Mouse (Mus musculus): ENCODE data around the gene Clptm1. TPM values are rescaled to one million over a fixed set of nuclear protein-coding genes. Genes with fewer than 3 reads are reported as not detected.

The Clptm1 gene
- total and polyA plus RNA-seq, 2 experiments from 2014 or later, result 140 to 149 TPM

DNA sequence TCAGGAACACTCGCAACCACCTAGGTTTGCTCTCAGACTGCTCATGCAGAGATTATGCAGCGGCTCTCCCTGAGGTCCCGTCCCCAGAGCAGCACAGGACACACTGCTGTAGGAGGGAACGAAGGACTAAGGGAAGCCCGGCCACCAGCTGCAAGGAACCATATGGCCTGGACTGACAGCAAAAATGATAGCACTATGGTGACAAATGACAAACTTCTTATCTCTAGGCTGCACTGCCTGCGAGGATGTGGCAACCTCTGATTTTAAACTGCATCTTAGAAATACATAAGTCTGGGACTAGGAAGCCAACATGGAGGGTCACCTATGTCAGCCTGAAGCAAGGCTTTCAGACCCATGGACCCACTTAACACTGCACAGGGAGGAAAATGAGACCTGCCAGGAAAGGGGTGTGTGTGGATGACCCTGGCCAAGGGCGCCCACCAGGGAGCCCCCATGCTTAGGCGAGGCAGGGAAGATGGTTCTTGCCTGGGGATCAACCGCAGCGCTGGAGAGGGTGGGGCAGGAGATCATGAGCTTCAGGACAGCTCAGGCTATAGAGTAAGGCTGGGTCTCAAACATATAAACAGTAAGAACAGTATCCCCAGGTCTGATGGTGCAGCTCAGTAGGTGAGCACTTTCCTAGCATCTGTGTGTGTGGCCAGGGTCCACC, 71.6 kb downstream of the Clptm1 start:
- TF ChIP-seq CTCF (IDR thresholded peaks at IDR 0.05), result no peak
- no peak overlapping the region for H3K27ac ChIP-seq (ENCODE audit: low read depth, low read length)
- peaks cover 75% of the 10 kb centered on the region for H3K36me3 ChIP-seq (ENCODE audit: insufficient read depth, low read length)
- no peaks in the 10 kb centered on the region for H3K27me3 ChIP-seq (ENCODE audit: insufficient read depth, low read length)
- no peak overlapping the region for H3K4me3 ChIP-seq (ENCODE audit: low read depth, low read length)
- no peaks in the 10 kb centered on the region for H3K4me1 ChIP-seq (ENCODE audit: insufficient read depth, low read length)
- H3K9me3 ChIP-seq (ENCODE audit: low read length), result no peaks in the 10 kb centered on the region
- ATAC-seq (ENCODE audit: low FRiP score) (no peak), DNase-seq (ENCODE audit: low spot score) (no peak)
- no peak overlapping the region for H3K4me2 ChIP-seq (ENCODE audit: low read depth, low read length, poor library complexity, severe bottlenecking)
- no peak overlapping the region for H3K9ac ChIP-seq (replicated peaks; ENCODE audit: low read length, poor library complexity, severe bottlenecking)
- 92% methylated on average over 10 of the region's 10 CpGs for WGBS

DNA sequence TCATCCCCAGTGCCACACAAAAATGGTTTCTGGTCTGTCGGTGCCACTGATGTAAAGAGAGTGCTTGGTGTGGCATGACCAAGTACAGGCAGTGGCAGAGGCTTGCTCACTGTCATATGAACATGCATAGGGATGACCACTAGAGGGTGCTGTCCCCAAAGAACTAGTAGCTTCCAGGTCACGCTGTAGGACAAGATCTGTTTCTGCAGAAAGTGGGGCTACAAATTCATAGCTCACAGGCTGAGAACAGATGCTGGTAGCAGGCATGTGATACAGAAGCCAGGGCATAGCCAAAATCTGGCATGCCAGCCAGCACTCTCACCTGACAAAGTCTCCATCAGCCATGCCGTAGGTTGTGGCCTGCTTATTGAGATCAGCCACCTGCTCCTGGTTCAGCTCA, 74.9 kb downstream of the Clptm1 start:
- ATAC-seq (ENCODE audit: low FRiP score) (peak; percentile 65), DNase-seq (ENCODE audit: low spot score) (peak; percentile 93)
- Histone ChIP-seq H3K9me3 (ENCODE audit: low read length) (no peaks in the 10 kb centered on the region), H3K36me3 (ENCODE audit: insufficient read depth, low read length) (peaks cover 85% of the 10 kb centered on the region), H3K27me3 (ENCODE audit: insufficient read depth, low read length) (no peaks in the 10 kb centered on the region), H3K4me3 (ENCODE audit: low read depth, low read length) (no peak overlapping the region), H3K9ac (replicated peaks; ENCODE audit: low read length, poor library complexity, severe bottlenecking) (no peak overlapping the region), H3K4me2 (ENCODE audit: low read depth, low read length, poor library complexity, severe bottlenecking) (no peak overlapping the region), H3K4me1 (ENCODE audit: insufficient read depth, low read length) (no peaks in the 10 kb centered on the region), H3K27ac (ENCODE audit: low read depth, low read length) (0 out of 2 replicates have a peak overlapping the region, but pooled peaks have one; percentile 38)
- WGBS, result 46% methylated on average over 3 of the region's 3 CpGs
- peak; percentile 93 for TF ChIP-seq CTCF (IDR thresholded peaks at IDR 0.05)

DNA sequence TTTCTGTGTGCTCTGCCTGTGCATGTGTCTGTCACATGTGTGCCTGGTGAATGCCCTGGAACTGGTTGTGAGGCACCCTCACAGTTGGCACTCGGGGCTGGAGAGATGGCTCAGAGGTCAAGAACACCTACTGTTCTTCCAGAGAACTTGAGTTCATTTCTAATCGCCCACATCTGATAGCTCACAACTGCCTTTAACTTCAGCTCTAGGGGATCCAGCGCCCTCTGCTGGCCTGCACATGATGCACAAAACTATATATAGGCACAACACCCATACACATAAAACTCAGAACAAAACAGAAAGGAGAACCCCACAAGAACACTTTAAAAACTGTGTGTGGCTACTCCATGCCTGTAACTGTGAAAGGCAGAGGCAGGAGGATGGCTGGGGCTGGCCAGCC, 75.6 kb downstream of the Clptm1 start:
- H3K27ac ChIP-seq (ENCODE audit: low read depth, low read length), result no peak overlapping the region
- no peak overlapping the region for H3K4me2 ChIP-seq (ENCODE audit: low read depth, low read length, poor library complexity, severe bottlenecking)
- DNase-seq (ENCODE audit: low spot score) (peak; percentile 52), ATAC-seq (ENCODE audit: low FRiP score) (no peak)
- no peak overlapping the region for H3K4me3 ChIP-seq (ENCODE audit: low read depth, low read length)
- H3K9me3 ChIP-seq (ENCODE audit: low read length), result no peaks in the 10 kb centered on the region
- H3K27me3 ChIP-seq (ENCODE audit: insufficient read depth, low read length), result no peaks in the 10 kb centered on the region
- TF ChIP-seq CTCF (IDR thresholded peaks at IDR 0.05), result peak; percentile 81
- 56% methylated on average over 3 of the region's 3 CpGs for WGBS
- peaks cover 88% of the 10 kb centered on the region for H3K36me3 ChIP-seq (ENCODE audit: insufficient read depth, low read length)
- no peak overlapping the region for H3K9ac ChIP-seq (replicated peaks; ENCODE audit: low read length, poor library complexity, severe bottlenecking)
- H3K4me1 ChIP-seq (ENCODE audit: insufficient read depth, low read length), result no peaks in the 10 kb centered on the region

DNA sequence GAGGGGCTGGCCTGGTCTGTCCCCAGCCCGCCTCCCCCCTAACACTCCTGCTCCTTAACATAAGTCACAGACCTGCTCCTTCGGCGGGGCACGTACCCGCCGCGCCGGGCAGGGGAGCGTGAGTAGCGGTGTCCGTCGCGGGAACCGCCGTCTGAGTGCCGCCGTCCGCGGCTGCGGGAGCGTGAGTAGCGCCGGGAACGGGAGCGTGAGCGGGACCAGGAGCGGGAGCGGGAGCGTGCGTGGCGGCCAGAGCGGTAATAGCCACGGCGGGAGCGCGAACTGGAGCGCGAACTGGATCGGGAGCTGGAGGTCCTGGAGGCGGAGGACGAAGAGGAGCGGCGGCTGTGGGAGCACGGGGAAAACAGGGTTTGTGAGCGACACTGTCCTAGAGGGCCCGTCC, 78.6 kb downstream of the Clptm1 start:
- Histone ChIP-seq H3K9ac (replicated peaks; ENCODE audit: low read length, poor library complexity, severe bottlenecking) (no peak overlapping the region), H3K27ac (ENCODE audit: low read depth, low read length) (no peak overlapping the region), H3K4me2 (ENCODE audit: low read depth, low read length, poor library complexity, severe bottlenecking) (no peak overlapping the region), H3K4me1 (ENCODE audit: insufficient read depth, low read length) (no peaks in the 10 kb centered on the region), H3K27me3 (ENCODE audit: insufficient read depth, low read length) (no peaks in the 10 kb centered on the region), H3K4me3 (ENCODE audit: low read depth, low read length) (no peak overlapping the region), H3K9me3 (ENCODE audit: low read length) (no peaks in the 10 kb centered on the region), H3K36me3 (ENCODE audit: insufficient read depth, low read length) (peaks cover 81% of the 10 kb centered on the region)
- 85% methylated on average over 46 of the region's 46 CpGs for WGBS
- DNase-seq (ENCODE audit: low spot score), result no peak
- no peak for TF ChIP-seq CTCF (IDR thresholded peaks at IDR 0.05)
- ATAC-seq (ENCODE audit: low FRiP score), result no peak

Other genes starting within 250 kb of the Clptm1 start
- 58.1 and 68.9 TPM in 2 replicates for gene Mark4, start 206.2 kb downstream of the Clptm1 start, total RNA-seq (2014; rRNA removed)
- gene Mark4, start 206.2 kb downstream of the Clptm1 start, polyA plus RNA-seq (2015; fragmentation: Nextera tagmentation; extraction: Ambion mirVana), result 16.2 and 17.0 TPM in 2 replicates
- 0.28 and 0.49 TPM in 2 replicates for gene Exoc3l2, start 201.7 kb downstream of the Clptm1 start, total RNA-seq (2014; rRNA removed)
- 1.5 and 1.6 TPM in 2 replicates for gene Exoc3l2, start 201.7 kb downstream of the Clptm1 start, polyA plus RNA-seq (2015; fragmentation: Nextera tagmentation; extraction: Ambion mirVana)
- gene Bloc1s3, start 156.7 kb downstream of the Clptm1 start, total RNA-seq (2014; rRNA removed), result 17.8 and 21.4 TPM in 2 replicates
- gene Bloc1s3, start 156.7 kb downstream of the Clptm1 start, polyA plus RNA-seq (2015; fragmentation: Nextera tagmentation; extraction: Ambion mirVana), result 3.9 and 4.2 TPM in 2 replicates
- 14.9 and 23.9 TPM in 2 replicates for gene Trappc6a, start 156.6 kb downstream of the Clptm1 start, total RNA-seq (2014; rRNA removed)
- gene Trappc6a, start 156.6 kb downstream of the Clptm1 start, polyA plus RNA-seq (2015; fragmentation: Nextera tagmentation; extraction: Ambion mirVana), result 32.2 and 32.6 TPM in 2 replicates
- gene Nkpd1, start 147.2 kb downstream of the Clptm1 start, total RNA-seq (2014; rRNA removed), result 2.3 TPM in 2 replicates
- gene Nkpd1, start 147.2 kb downstream of the Clptm1 start, polyA plus RNA-seq (2015; fragmentation: Nextera tagmentation; extraction: Ambion mirVana), result 1.6 and 1.8 TPM in 2 replicates
- gene Ppp1r37, start 102.0 kb downstream of the Clptm1 start, total RNA-seq (2014; rRNA removed), result 114 and 127 TPM in 2 replicates
- 27.8 and 28.1 TPM in 2 replicates for gene Ppp1r37, start 102.0 kb downstream of the Clptm1 start, polyA plus RNA-seq (2015; fragmentation: Nextera tagmentation; extraction: Ambion mirVana)
- gene Zfp296, start 87.7 kb downstream of the Clptm1 start, total RNA-seq (2014; rRNA removed), result 0.33 and 1.2 TPM in 2 replicates
- gene Zfp296, start 87.7 kb downstream of the Clptm1 start, polyA plus RNA-seq (2015; fragmentation: Nextera tagmentation; extraction: Ambion mirVana), result 0.11 TPM in 1 of 2 replicates, not detected in the other
- gene Gemin7, start 87.4 kb downstream of the Clptm1 start, total RNA-seq (2014; rRNA removed), result 58.1 and 70.9 TPM in 2 replicates
- 158 and 181 TPM in 2 replicates for gene Gemin7, start 87.4 kb downstream of the Clptm1 start, polyA plus RNA-seq (2015; fragmentation: Nextera tagmentation; extraction: Ambion mirVana)
- gene Clasrp, start 60.5 kb downstream of the Clptm1 start, total RNA-seq (2014; rRNA removed), result 74.4 and 97.4 TPM in 2 replicates
- 70.3 and 74.7 TPM in 2 replicates for gene Clasrp, start 60.5 kb downstream of the Clptm1 start, polyA plus RNA-seq (2015; fragmentation: Nextera tagmentation; extraction: Ambion mirVana)
- 5.6 and 7.3 TPM in 2 replicates for gene Relb, start 35.6 kb downstream of the Clptm1 start, total RNA-seq (2014; rRNA removed)
- gene Relb, start 35.6 kb downstream of the Clptm1 start, polyA plus RNA-seq (2015; fragmentation: Nextera tagmentation; extraction: Ambion mirVana), result 5.6 and 6.2 TPM in 2 replicates
- gene Apoc2, start 12.9 kb upstream of the Clptm1 start, total RNA-seq (2014; rRNA removed), result 1.7 TPM in 1 of 2 replicates, not detected in the other
- 0.30 and 0.32 TPM in 2 replicates for gene Apoc2, start 12.9 kb upstream of the Clptm1 start, polyA plus RNA-seq (2015; fragmentation: Nextera tagmentation; extraction: Ambion mirVana)
- gene Gm44805, start 16.4 kb upstream of the Clptm1 start, total RNA-seq (2014; rRNA removed), result not detected in 2 replicates
- gene Gm44805, start 16.4 kb upstream of the Clptm1 start, polyA plus RNA-seq (2015; fragmentation: Nextera tagmentation; extraction: Ambion mirVana), result not detected in 2 replicates
- gene Apoc4, start 16.4 kb upstream of the Clptm1 start, total RNA-seq (2014; rRNA removed), result not detected in 2 replicates
- not detected in 2 replicates for gene Apoc4, start 16.4 kb upstream of the Clptm1 start, polyA plus RNA-seq (2015; fragmentation: Nextera tagmentation; extraction: Ambion mirVana)
- gene Apoc1, start 27.6 kb upstream of the Clptm1 start, total RNA-seq (2014; rRNA removed), result 3.6 and 5.1 TPM in 2 replicates
- gene Apoc1, start 27.6 kb upstream of the Clptm1 start, polyA plus RNA-seq (2015; fragmentation: Nextera tagmentation; extraction: Ambion mirVana), result 7.9 and 9.0 TPM in 2 replicates
- 1,618 and 2,613 TPM in 2 replicates for gene Apoe, start 34.2 kb upstream of the Clptm1 start, total RNA-seq (2014; rRNA removed)
- gene Apoe, start 34.2 kb upstream of the Clptm1 start, polyA plus RNA-seq (2015; fragmentation: Nextera tagmentation; extraction: Ambion mirVana), result 2,139 and 2,488 TPM in 2 replicates
- gene Tomm40, start 50.4 kb upstream of the Clptm1 start, total RNA-seq (2014; rRNA removed), result 122 and 133 TPM in 2 replicates
- gene Tomm40, start 50.4 kb upstream of the Clptm1 start, polyA plus RNA-seq (2015; fragmentation: Nextera tagmentation; extraction: Ambion mirVana), result 160 and 161 TPM in 2 replicates
- gene Nectin2, start 85.5 kb upstream of the Clptm1 start, total RNA-seq (2014; rRNA removed), result 62.6 and 75.3 TPM in 2 replicates
- gene Nectin2, start 85.5 kb upstream of the Clptm1 start, polyA plus RNA-seq (2015; fragmentation: Nextera tagmentation; extraction: Ambion mirVana), result 55.3 and 62.6 TPM in 2 replicates
- 32.6 and 33.5 TPM in 2 replicates for gene Bcam, start 106.0 kb upstream of the Clptm1 start, total RNA-seq (2014; rRNA removed)
- gene Bcam, start 106.0 kb upstream of the Clptm1 start, polyA plus RNA-seq (2015; fragmentation: Nextera tagmentation; extraction: Ambion mirVana), result 18.7 and 22.0 TPM in 2 replicates
- gene Cblc, start 131.8 kb upstream of the Clptm1 start, total RNA-seq (2014; rRNA removed), result 0.71 and 1.8 TPM in 2 replicates
- gene Cblc, start 131.8 kb upstream of the Clptm1 start, polyA plus RNA-seq (2015; fragmentation: Nextera tagmentation; extraction: Ambion mirVana), result 0.70 and 1.2 TPM in 2 replicates
- 0.55 and 0.66 TPM in 2 replicates for gene Bcl3, start 157.7 kb upstream of the Clptm1 start, total RNA-seq (2014; rRNA removed)
- 0.93 and 1.3 TPM in 2 replicates for gene Bcl3, start 157.7 kb upstream of the Clptm1 start, polyA plus RNA-seq (2015; fragmentation: Nextera tagmentation; extraction: Ambion mirVana)
- gene Gm19345, start 187.0 kb upstream of the Clptm1 start, total RNA-seq (2014; rRNA removed), result 31.6 and 44.4 TPM in 2 replicates
- 21.6 and 25.8 TPM in 2 replicates for gene Gm19345, start 187.0 kb upstream of the Clptm1 start, polyA plus RNA-seq (2015; fragmentation: Nextera tagmentation; extraction: Ambion mirVana)
- not detected in 2 replicates for gene Ceacam16, start 196.3 kb upstream of the Clptm1 start, total RNA-seq (2014; rRNA removed)
- gene Ceacam16, start 196.3 kb upstream of the Clptm1 start, polyA plus RNA-seq (2015; fragmentation: Nextera tagmentation; extraction: Ambion mirVana), result 0.90 and 1.5 TPM in 2 replicates
- gene Ceacam19, start 222.9 kb upstream of the Clptm1 start, total RNA-seq (2014; rRNA removed), result 0.38 TPM in 1 of 2 replicates, not detected in the other
- not detected in 2 replicates for gene Ceacam19, start 222.9 kb upstream of the Clptm1 start, polyA plus RNA-seq (2015; fragmentation: Nextera tagmentation; extraction: Ambion mirVana)